Mouse (Mus musculus) CH12.LX (cell line): Measurements from ENCODE around the gene Clba1. TPM values are rescaled to one million over a fixed set of nuclear protein-coding genes. Genes with fewer than 3 reads are reported as not detected.

Experiments used
- DNase-seq: peaks from one replicate; pipeline ENCODE4 v3.0.0-alpha.2; 2013; ENCODE audit errors: extremely low read depth
- H3K27ac ChIP-seq: 2 replicates; pipeline ENCODE4 v1.5.1; 2012; ENCODE audit warnings: low read depth, mild to moderate bottlenecking, control low read depth, moderate library complexity; ENCODE audit not compliant: insufficient read depth
- H3K27me3 ChIP-seq: replicated peaks from 2 replicates; pipeline ENCODE3; 2012; ENCODE audit warnings: inconsistent platforms
- H3K36me3 ChIP-seq, 2 experiments: replicated peaks in 1 of 2; 2 replicates each; pipeline versions ENCODE3 to v1.6.1; 2012; ENCODE audit warnings: inconsistent platforms in 1 of 2, low read length in 1 of 2, mild to moderate bottlenecking in 1 of 2, mixed read lengths in 1 of 2, moderate library complexity in 1 of 2; ENCODE audit not compliant: control insufficient read depth in 1 of 2, insufficient read depth in 1 of 2
- H3K4me1 ChIP-seq, 2 experiments: 2 replicates each; pipeline ENCODE4 v1.6.1; 2012; ENCODE audit warnings: inconsistent platforms in 1 of 2, moderate library complexity in 1 of 2; ENCODE audit not compliant: insufficient read depth in 2 of 2, control insufficient read depth in 1 of 2
- H3K4me2 ChIP-seq: 2 replicates; pipeline ENCODE4 v1.6.1; 2012; ENCODE audit warnings: low read depth, mild to moderate bottlenecking, control low read depth; ENCODE audit not compliant: poor library complexity, insufficient read depth, severe bottlenecking
- H3K4me3 ChIP-seq, 3 experiments: fragments of 150-350 bp in 1 of 3; sonication (generic) in 1 of 3; replicated peaks in 1 of 3; 2 replicates each; pipeline versions ENCODE3 to v1.5.1; 2011 to 2012; ENCODE audit warnings: low read depth in 2 of 3, low read length in 2 of 3, mild to moderate bottlenecking in 2 of 3, moderate library complexity in 2 of 3, control low read depth in 1 of 3, improper control_type of control experiment in 1 of 3, inconsistent platforms in 1 of 3, mixed read lengths in 1 of 3; ENCODE audit not compliant: poor library complexity in 1 of 3
- H3K79me2 ChIP-seq: replicated peaks from 2 replicates; pipeline ENCODE4 v1.6.1; 2012; ENCODE audit warnings: mild to moderate bottlenecking, moderate library complexity; ENCODE audit not compliant: control insufficient read depth, poor library complexity, insufficient read depth, severe bottlenecking; ENCODE audit errors: extremely low read depth
- H3K9ac ChIP-seq: 2 replicates; pipeline ENCODE4 v1.6.1; 2012; ENCODE audit warnings: low read depth, mild to moderate bottlenecking, control low read depth, moderate library complexity; ENCODE audit not compliant: insufficient read depth
- H3K9me3 ChIP-seq: replicated peaks from 2 replicates; pipeline ENCODE3; 2012; ENCODE audit warnings: low read length, inconsistent platforms, mixed read lengths
- BHLHE40 ChIP-seq: IDR thresholded peaks from 2 replicates; pipeline ENCODE4 v1.6.1; 2011; ENCODE audit warnings: mild to moderate bottlenecking, low read depth, low read length, improper control_type of control experiment
- CHD1 ChIP-seq: IDR thresholded peaks from 2 replicates; pipeline ENCODE4 v1.6.1; 2012; ENCODE audit warnings: low read depth, low read length, improper control_type of control experiment, inconsistent platforms
- CTCF ChIP-seq, 2 experiments: IDR thresholded peaks in 1 of 2; conservative IDR thresholded peaks in 1 of 2; 2 replicates each; pipeline ENCODE4 v1.5.1; 2011 to 2012; ENCODE audit warnings: low read depth in 2 of 2, low read length in 2 of 2, improper control_type of control experiment in 1 of 2, inconsistent platforms in 1 of 2, mild to moderate bottlenecking in 1 of 2, moderate library complexity in 1 of 2
- E2F4 ChIP-seq: IDR thresholded peaks from 2 replicates; pipeline ENCODE4 v1.6.1; 2011; ENCODE audit warnings: low read depth, low read length, improper control_type of control experiment; ENCODE audit not compliant: insufficient replicate concordance
- ELF1 ChIP-seq: IDR thresholded peaks from 2 replicates; pipeline ENCODE4 v1.6.1; 2014; ENCODE audit warnings: low read depth, mild to moderate bottlenecking, inconsistent platforms, low read length, improper control_type of control experiment
- EP300 ChIP-seq: IDR thresholded peaks from 2 replicates; pipeline ENCODE4 v1.6.1; 2011; ENCODE audit warnings: low read length, improper control_type of control experiment
- ETS1 ChIP-seq: conservative IDR thresholded peaks from 2 replicates; pipeline ENCODE4 v1.6.1; 2012; ENCODE audit warnings: low read depth, mild to moderate bottlenecking, inconsistent platforms, low read length, improper control_type of control experiment, moderate library complexity
- GABPA ChIP-seq: IDR thresholded peaks from 2 replicates; pipeline ENCODE4 v1.6.1; 2012; ENCODE audit warnings: low read depth, low read length, improper control_type of control experiment, inconsistent platforms; ENCODE audit not compliant: insufficient replicate concordance
- HCFC1 ChIP-seq: IDR thresholded peaks from 2 replicates; pipeline ENCODE4 v1.6.1; 2012; ENCODE audit warnings: low read depth, mild to moderate bottlenecking, inconsistent platforms, low read length, improper control_type of control experiment
- IRF4 ChIP-seq: IDR thresholded peaks from 2 replicates; pipeline ENCODE4 v1.6.1; 2014; ENCODE audit warnings: low read depth, mild to moderate bottlenecking, inconsistent platforms, low read length, improper control_type of control experiment
- JUND ChIP-seq: conservative IDR thresholded peaks from 2 replicates; pipeline ENCODE4 v1.6.1; 2011; ENCODE audit warnings: low read depth, low read length, improper control_type of control experiment
- KAT2A ChIP-seq: IDR thresholded peaks from 2 replicates; pipeline ENCODE4 v1.6.1; 2012; ENCODE audit warnings: low read length, improper control_type of control experiment, inconsistent platforms; ENCODE audit not compliant: insufficient replicate concordance
- MAFK ChIP-seq: IDR thresholded peaks from 2 replicates; pipeline ENCODE4 v1.6.1; 2011; ENCODE audit warnings: low read length, improper control_type of control experiment; ENCODE audit not compliant: insufficient replicate concordance
- MAX ChIP-seq: IDR thresholded peaks from 2 replicates; pipeline ENCODE4 v1.6.1; 2011; ENCODE audit warnings: low read length, improper control_type of control experiment
- MAZ ChIP-seq: IDR thresholded peaks from 2 replicates; pipeline ENCODE4 v1.6.1; 2012; ENCODE audit warnings: low read depth, mild to moderate bottlenecking, inconsistent platforms, low read length, improper control_type of control experiment, moderate library complexity
- MEF2A ChIP-seq: IDR thresholded peaks from 2 replicates; pipeline ENCODE4 v1.6.1; 2014; ENCODE audit warnings: low read depth, mild to moderate bottlenecking, inconsistent platforms, low read length, improper control_type of control experiment, borderline replicate concordance
- MXI1 ChIP-seq: IDR thresholded peaks from 2 replicates; pipeline ENCODE4 v1.6.1; 2011; ENCODE audit warnings: mild to moderate bottlenecking, low read depth, low read length, improper control_type of control experiment
- MYC ChIP-seq: IDR thresholded peaks from 2 replicates; pipeline ENCODE4 v1.6.1; 2011; ENCODE audit warnings: low read depth, mild to moderate bottlenecking, improper control_type of control experiment, low read length
- NELFE ChIP-seq: IDR thresholded peaks from 2 replicates; pipeline ENCODE4 v1.6.1; 2011; ENCODE audit warnings: low read depth, low read length, improper control_type of control experiment
- NRF1 ChIP-seq: IDR thresholded peaks from 2 replicates; pipeline ENCODE4 v1.6.1; 2014; ENCODE audit warnings: low read depth, mild to moderate bottlenecking, inconsistent platforms, low read length, improper control_type of control experiment, moderate library complexity
- PAX5 ChIP-seq: IDR thresholded peaks from 2 replicates; pipeline ENCODE4 v1.6.1; 2012; ENCODE audit warnings: low read length, inconsistent platforms, mixed read lengths
- POLR2AphosphoS2 ChIP-seq: IDR thresholded peaks from 2 replicates; pipeline ENCODE4 v1.6.1; 2011; ENCODE audit warnings: low read depth, low read length, improper control_type of control experiment
- RAD21 ChIP-seq: IDR thresholded peaks from 2 replicates; pipeline ENCODE4 v1.6.1; 2011; ENCODE audit warnings: low read depth, mild to moderate bottlenecking, low read length, improper control_type of control experiment, moderate library complexity
- RCOR1 ChIP-seq: conservative IDR thresholded peaks from 2 replicates; pipeline ENCODE4 v1.6.1; 2012; ENCODE audit warnings: low read depth, mild to moderate bottlenecking, inconsistent platforms, low read length, improper control_type of control experiment
- SMC3 ChIP-seq: IDR thresholded peaks from 2 replicates; pipeline ENCODE4 v1.6.1; 2011; ENCODE audit warnings: low read depth, low read length, improper control_type of control experiment
- TBP ChIP-seq: conservative IDR thresholded peaks from 2 replicates; pipeline ENCODE4 v1.6.1; 2011; ENCODE audit warnings: low read depth, low read length, improper control_type of control experiment
- TCF12 ChIP-seq: IDR thresholded peaks from 2 replicates; pipeline ENCODE4 v1.6.1; 2014; ENCODE audit warnings: low read depth, mild to moderate bottlenecking, inconsistent platforms, low read length, improper control_type of control experiment
- UBTF ChIP-seq: IDR thresholded peaks from 2 replicates; pipeline ENCODE4 v1.6.1; 2012; ENCODE audit warnings: low read depth, mild to moderate bottlenecking, inconsistent platforms, low read length, improper control_type of control experiment, moderate library complexity
- USF1 ChIP-seq: IDR thresholded peaks from 2 replicates; pipeline ENCODE4 v1.6.1; 2014; ENCODE audit warnings: low read depth, mild to moderate bottlenecking, inconsistent platforms, low read length, improper control_type of control experiment
- USF2 ChIP-seq: conservative IDR thresholded peaks from 2 replicates; pipeline ENCODE4 v1.6.1; 2011; ENCODE audit warnings: low read depth, low read length, improper control_type of control experiment
- ZC3H11A ChIP-seq: IDR thresholded peaks from 2 replicates; pipeline ENCODE4 v1.6.1; 2012; ENCODE audit warnings: low read depth, mild to moderate bottlenecking, inconsistent platforms, low read length, improper control_type of control experiment
- ZMIZ1 ChIP-seq: IDR thresholded peaks from 2 replicates; pipeline ENCODE4 v1.6.1; 2012; ENCODE audit warnings: low read depth, mild to moderate bottlenecking, inconsistent platforms, low read length, improper control_type of control experiment
- ZNF384 ChIP-seq: IDR thresholded peaks from 2 replicates; pipeline ENCODE4 v1.6.1; 2012; ENCODE audit warnings: low read depth, low read length, improper control_type of control experiment, inconsistent platforms
- dilution Hi-C: fragments of 300-500 bp; cut with MboI; formaldehyde crosslinking; loops from 2 replicates; pipeline ENCODE4 v1.14.3; 2020; ENCODE audit warnings: low sequenced_read_pairs; ENCODE audit not compliant: extremely low pct_unique_long_range_greater_than_20kb, extremely low pct_ligation_motif_present
- in situ Hi-C: fragments of 300-500 bp; cut with MboI; formaldehyde crosslinking; loops from 3 replicates; pipeline ENCODE4 v1.14.3; 2019; ENCODE audit warnings: low sequenced_read_pairs, low pct_ligation_motif_present, low pct_unique_long_range_greater_than_20kb, mixed read lengths
- polyA plus RNA-seq: library from polyadenylated mRNA; unstranded; fragments of >175 nt; gene quantifications from 2 replicates; pipeline ENCODE4 v1.2.1, GENCODE M21; 2012; ENCODE audit warnings: low read depth; ENCODE audit not compliant: insufficient read length
- total RNA-seq, 2 experiments: library from RNA; depleted of rRNA; stranded (reverse); fragments of 300-350 nt in 1 of 2; fragments of >200 nt in 1 of 2; gene quantifications; 2 replicates each; pipeline ENCODE4 v1.2.3; 2012 to 2014

The Clba1 gene
- total and polyA plus RNA-seq, 3 experiments: 2.5 to 3.5 (median 3.5) TPM

DNA sequence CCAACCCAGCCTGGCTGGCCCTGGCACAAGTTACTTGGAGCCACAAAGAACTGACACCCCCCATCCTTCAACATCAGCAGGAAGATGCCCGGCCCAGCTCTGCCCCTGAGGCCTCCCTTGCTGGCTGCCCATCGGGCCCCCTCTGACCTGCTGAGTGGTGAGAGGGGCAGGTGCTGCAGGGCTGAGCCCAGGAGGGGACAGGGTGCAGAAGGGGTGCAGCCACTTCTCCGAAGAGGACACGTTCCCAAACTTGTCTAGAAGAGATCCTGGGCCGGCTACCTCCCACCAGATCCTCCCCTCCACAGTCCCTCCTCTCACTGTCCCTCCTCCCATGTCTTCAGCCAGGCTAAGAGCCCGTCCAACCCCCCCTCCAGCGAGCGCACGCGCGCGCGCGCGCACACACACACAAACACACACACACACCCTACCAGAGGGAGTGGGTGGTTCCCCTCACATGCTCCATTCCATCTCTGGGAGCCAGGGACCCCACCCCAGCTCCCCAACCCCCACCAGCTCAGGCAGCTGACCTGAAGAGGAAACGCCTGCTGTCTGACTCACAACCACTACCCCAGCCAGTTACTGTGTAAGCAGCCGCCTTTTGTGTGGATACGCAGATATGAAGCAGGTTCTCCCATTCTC, 13.2 kb upstream of the Clba1 start (continued):
- TF ChIP-seq UBTF (no peak), TCF12 (peak; percentile 61; the same call in 1 of the 2 replicates), MAX (no peak; the same call in 1 of the 2 replicates), USF1 (no peak), ZMIZ1 (no peak), MAZ (peak; percentile 60), HCFC1 (no peak)

DNA sequence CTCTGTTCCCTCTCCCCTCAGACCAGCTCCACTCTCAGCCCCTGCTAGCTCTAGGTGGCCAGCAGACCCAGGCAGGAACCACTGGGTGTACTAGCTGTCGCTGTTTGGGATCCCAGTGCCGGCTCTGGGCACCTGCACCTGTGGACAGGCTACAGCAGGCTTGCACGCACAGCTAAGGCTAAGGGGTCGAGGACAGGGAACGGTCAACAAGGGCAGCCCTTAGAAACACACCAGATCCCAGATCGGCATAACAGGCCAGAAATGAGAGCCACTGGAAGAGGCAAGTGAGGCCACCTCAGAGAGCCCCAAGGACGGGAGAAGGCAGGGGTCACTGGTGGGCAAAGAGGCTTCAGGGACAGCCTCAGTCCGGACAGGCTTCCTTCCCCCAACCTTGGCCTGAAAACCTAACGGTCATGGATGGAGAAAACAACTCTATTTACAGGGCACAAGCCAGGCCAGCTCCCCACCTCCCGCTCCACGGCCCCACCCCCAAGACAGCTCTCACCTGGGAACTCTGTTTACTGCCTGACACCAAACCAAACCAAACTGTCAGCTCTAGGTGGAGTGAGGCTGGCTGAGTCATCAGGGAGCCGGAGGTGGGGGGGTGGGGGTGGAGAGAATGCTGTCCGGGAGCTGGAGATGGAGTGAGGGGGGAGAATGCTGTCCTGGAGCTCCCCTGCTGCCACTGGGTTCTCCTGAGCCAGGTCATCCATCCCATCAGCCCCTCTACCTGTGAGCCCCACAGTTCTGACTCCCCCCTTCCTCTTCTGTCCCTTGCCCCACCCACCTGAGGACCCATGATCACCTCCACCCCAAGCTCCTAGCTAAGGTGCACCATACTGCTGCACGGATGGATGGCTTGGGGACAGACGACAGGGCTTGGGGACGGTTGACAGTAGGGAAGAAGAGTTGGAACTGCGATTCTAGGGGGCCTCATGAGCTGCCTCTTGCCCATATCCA, 11.9 kb upstream of the Clba1 start:
- Histone ChIP-seq H3K9ac (peak overlapping the region; percentile 92), H3K9me3 (no peaks in the 10 kb centered on the region), H3K4me3 (peak overlapping the region; percentile 59 to 76 (median 61)), H3K27me3 (no peaks in the 10 kb centered on the region), H3K4me2 (peak overlapping the region; percentile 90), H3K36me3 (no peaks in the 10 kb centered on the region), H3K27ac (peak overlapping the region; percentile 95), H3K4me1 (peaks cover 48 to 90% of the 10 kb centered on the region in 2 experiments), H3K79me2 (peaks cover 19% of the 10 kb centered on the region)
- peak; percentile 41 for DNase-seq
- dilution Hi-C loops: no loop called here
- in situ Hi-C loops: loop anchor here (5.0 kb wide), 1 partner anchor 40 kb away; no protein-coding TSS in a partner anchor
- TF ChIP-seq TBP: no peak
- no peak for TF ChIP-seq ELF1
- TF ChIP-seq ETS1: peak; percentile 49; the same call in 1 of the 2 replicates
- TF ChIP-seq MXI1: no peak
- no peak for TF ChIP-seq SMC3
- peak; percentile 52; the same call in 1 of the 2 replicates for TF ChIP-seq TCF12
- no peak for TF ChIP-seq POLR2AphosphoS2
- no peak for TF ChIP-seq MYC
- no peak for TF ChIP-seq NRF1
- TF ChIP-seq BHLHE40: peak; percentile 21; the same call in 1 of the 2 replicates
- TF ChIP-seq E2F4: no peak
- TF ChIP-seq RCOR1: no peak
- no peak for TF ChIP-seq ZC3H11A
- no peak for TF ChIP-seq JUND
- no peak for TF ChIP-seq CHD1
- TF ChIP-seq GABPA: no peak
- TF ChIP-seq ZNF384: no peak
- TF ChIP-seq MEF2A: no peak
- no peak; the same call in 1 of the 2 replicates for TF ChIP-seq MAFK
- no peak for TF ChIP-seq PAX5
- TF ChIP-seq ZMIZ1: no peak
- no peak for TF ChIP-seq KAT2A
- no peak for TF ChIP-seq UBTF
- TF ChIP-seq RAD21: no peak
- TF ChIP-seq IRF4: peak; percentile 38
- TF ChIP-seq MAX: no peak
- no peak for TF ChIP-seq USF2
- TF ChIP-seq HCFC1: no peak
- TF ChIP-seq NELFE: no peak
- TF ChIP-seq MAZ: no peak
- TF ChIP-seq CTCF (conservative IDR thresholded peaks at IDR 0.05 in 1 of 2, IDR thresholded peaks at IDR 0.05 in 1 of 2; ENCODE audit: low read depth in 2 of 2, low read length in 2 of 2): no peak
- TF ChIP-seq EP300: no peak
